Mouse (Mus musculus): Measurements from ENCODE around the gene Gm9964. TPM values are rescaled to one million over a fixed set of nuclear protein-coding genes. Genes with fewer than 3 reads are reported as not detected.

Gm9964 gene
- polyA plus RNA-seq (2012; ENCODE audit: insufficient read depth, low replicate concordance), result not detected in 2 replicates

- peaks cover 61% of the 10 kb centered on the region for H3K4me1 ChIP-seq
- peak within 1 kb of the TSS; percentile 59 for H3K4me3 ChIP-seq (replicated peaks)
- H3K36me3 ChIP-seq (replicated peaks; ENCODE audit: low read length), result no peaks in the 10 kb centered on the region
- no peaks in the 10 kb centered on the region for H3K27me3 ChIP-seq (replicated peaks)
- H3K9me3 ChIP-seq, result no peaks in the 10 kb centered on the region
- no peak for TF ChIP-seq GATA1 (IDR thresholded peaks at IDR 0.05; ENCODE audit: borderline replicate concordance, low read length)
Measured at GRCm38 (mm10) chr11:79296856-79297491, at the start of gene Gm9964. Gm9964 (minus strand) TSS chr11:79296906.

DNA sequence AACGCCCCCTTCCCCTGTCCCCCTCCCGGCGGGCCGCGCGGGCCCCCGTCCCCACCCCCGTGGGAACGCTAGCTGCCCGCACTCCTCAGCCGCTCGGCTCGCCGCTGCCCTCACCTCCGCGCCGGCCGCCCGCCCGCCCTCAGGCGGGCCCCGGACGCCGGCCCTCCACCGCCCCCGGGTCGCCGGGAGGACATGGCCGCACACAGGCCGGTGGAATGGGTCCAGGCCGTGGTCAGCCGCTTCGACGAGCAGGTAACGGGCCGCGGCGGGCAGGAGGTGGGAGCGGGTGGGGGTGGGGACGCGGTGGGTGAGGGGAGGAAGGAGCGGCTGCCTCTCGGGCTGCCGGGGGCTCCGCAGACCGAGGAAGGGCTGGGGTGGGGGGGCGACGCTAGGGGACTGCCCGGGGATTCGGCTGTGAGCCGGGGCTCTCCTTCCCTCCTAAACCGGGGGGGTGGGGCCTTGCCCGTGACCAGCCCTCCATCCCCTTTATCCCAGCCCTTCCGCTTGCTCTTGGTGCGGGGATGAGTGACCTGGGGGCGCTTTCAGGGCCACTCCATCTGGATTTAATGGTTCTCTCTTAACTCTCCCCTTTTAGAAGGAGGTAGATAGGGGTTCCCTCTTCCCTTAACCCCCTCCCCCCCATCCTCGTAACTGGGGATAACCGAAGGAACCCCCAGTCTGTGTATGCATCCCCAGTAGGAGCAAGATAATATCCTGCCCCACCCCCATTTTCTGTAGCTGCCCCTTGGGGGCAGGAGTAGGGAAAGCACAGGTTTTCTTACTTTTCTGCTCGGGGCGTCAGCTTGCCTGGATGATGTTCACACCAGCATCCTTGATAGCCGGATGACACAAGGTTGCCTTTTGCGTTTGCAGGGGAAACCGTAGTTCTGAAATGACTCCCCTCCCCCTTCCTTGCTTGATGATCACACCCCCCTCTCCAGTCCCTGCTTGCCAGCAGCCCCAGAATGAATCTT is 43.4 kb upstream of the Gm9964 start:
- H3K4me1 ChIP-seq, result peaks cover 38% of the 10 kb centered on the region
- TF ChIP-seq FLI1 (IDR thresholded peaks at IDR 0.05; ENCODE audit: low read length), result no peak
- TF ChIP-seq GATA1 (IDR thresholded peaks at IDR 0.05; ENCODE audit: borderline replicate concordance, low read length), result no peak
- peak overlapping the region; percentile 95 for H3K4me3 ChIP-seq (replicated peaks)
- no peaks in the 10 kb centered on the region for H3K36me3 ChIP-seq (replicated peaks; ENCODE audit: low read length)
- peaks cover 5% of the 10 kb centered on the region for H3K27me3 ChIP-seq (replicated peaks)
- H3K9me3 ChIP-seq, result peaks cover 7% of the 10 kb centered on the region

DNA sequence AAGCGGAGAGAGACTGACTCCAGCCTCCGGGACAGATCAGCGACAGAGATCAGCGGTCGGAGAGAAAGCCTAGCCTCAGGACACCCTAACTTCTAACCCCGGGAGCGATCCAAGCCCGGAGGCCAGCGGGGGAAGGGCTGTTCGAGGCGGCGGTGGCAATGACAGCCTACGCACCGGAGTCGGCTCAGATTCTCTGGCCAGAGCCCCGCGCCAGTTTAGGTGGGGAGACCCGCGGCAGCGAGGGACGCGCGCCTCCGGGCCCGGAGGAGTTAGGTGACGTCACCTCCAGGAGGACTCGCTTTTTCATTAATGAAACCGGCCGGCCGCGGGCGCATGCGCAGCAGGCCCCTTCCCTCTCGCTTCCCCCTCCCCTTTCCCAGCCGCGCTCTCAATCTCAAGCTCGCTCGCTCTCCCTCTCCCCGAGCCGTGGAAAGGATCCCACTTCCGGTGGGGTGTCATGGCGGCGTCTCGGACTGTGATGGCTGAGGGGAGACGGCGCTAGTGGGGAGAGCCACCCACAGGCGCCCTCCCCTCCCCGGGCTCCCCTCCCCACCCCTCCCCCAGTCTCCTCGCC is 42.6 kb upstream of the Gm9964 start, which contains the start of gene Nf1:
Nf1 (plus strand) TSS at position 460 of the 574 bp plus-strand sequence.
- TF ChIP-seq FLI1 (IDR thresholded peaks at IDR 0.05; ENCODE audit: low read length) (peak; percentile 22; the same call in 1 of the 2 replicates), GATA1 (IDR thresholded peaks at IDR 0.05; ENCODE audit: borderline replicate concordance, low read length) (no peak)
- H3K27me3 ChIP-seq (replicated peaks), result peaks cover 5% of the 10 kb centered on the region
- H3K36me3 ChIP-seq (replicated peaks; ENCODE audit: low read length), result no peaks in the 10 kb centered on the region
- peaks cover 7% of the 10 kb centered on the region for H3K9me3 ChIP-seq
- peaks cover 40% of the 10 kb centered on the region for H3K4me1 ChIP-seq
- peak within 1 kb of the TSS; percentile 95 for H3K4me3 ChIP-seq (replicated peaks)

GRCm38 (mm10) chr11:79338621-79339020 is 41.9 kb upstream of the Gm9964 start:
- H3K27me3 ChIP-seq (replicated peaks), result peaks cover 11% of the 10 kb centered on the region
- peaks cover 36% of the 10 kb centered on the region for H3K4me1 ChIP-seq
- no peaks in the 10 kb centered on the region for H3K36me3 ChIP-seq (replicated peaks; ENCODE audit: low read length)
- TF ChIP-seq GATA1 (IDR thresholded peaks at IDR 0.05; ENCODE audit: borderline replicate concordance, low read length) (no peak), FLI1 (IDR thresholded peaks at IDR 0.05; ENCODE audit: low read length) (no peak)
- peaks cover 7% of the 10 kb centered on the region for H3K9me3 ChIP-seq
- H3K4me3 ChIP-seq (replicated peaks), result peak overlapping the region; percentile 95

GRCm38 (mm10) chr11:79336722-79337267 is 40.1 kb upstream of the Gm9964 start:
- Histone ChIP-seq H3K9me3 (peaks cover 7% of the 10 kb centered on the region), H3K36me3 (replicated peaks; ENCODE audit: low read length) (no peaks in the 10 kb centered on the region)
- TF ChIP-seq FLI1 (IDR thresholded peaks at IDR 0.05; ENCODE audit: low read length) (no peak), GATA1 (IDR thresholded peaks at IDR 0.05; ENCODE audit: borderline replicate concordance, low read length) (no peak)

GRCm38 (mm10) chr11:79335077-79335476 is 38.4 kb upstream of the Gm9964 start:
- Histone ChIP-seq H3K4me1 (peaks cover 34% of the 10 kb centered on the region), H3K4me3 (replicated peaks) (no peak overlapping the region), H3K9me3 (peaks cover 7% of the 10 kb centered on the region), H3K36me3 (replicated peaks; ENCODE audit: low read length) (no peaks in the 10 kb centered on the region), H3K27me3 (replicated peaks) (peaks cover 42% of the 10 kb centered on the region)
- no peak for TF ChIP-seq GATA1 (IDR thresholded peaks at IDR 0.05; ENCODE audit: borderline replicate concordance, low read length)
- no peak for TF ChIP-seq FLI1 (IDR thresholded peaks at IDR 0.05; ENCODE audit: low read length)

More at GRCm38 (mm10) chr11:79336722-79337267, 40.1 kb upstream of the Gm9964 start:
- no peak overlapping the region for H3K4me3 ChIP-seq (replicated peaks)
- peaks cover 42% of the 10 kb centered on the region for H3K4me1 ChIP-seq
- H3K27me3 ChIP-seq (replicated peaks), result peaks cover 28% of the 10 kb centered on the region

DNA sequence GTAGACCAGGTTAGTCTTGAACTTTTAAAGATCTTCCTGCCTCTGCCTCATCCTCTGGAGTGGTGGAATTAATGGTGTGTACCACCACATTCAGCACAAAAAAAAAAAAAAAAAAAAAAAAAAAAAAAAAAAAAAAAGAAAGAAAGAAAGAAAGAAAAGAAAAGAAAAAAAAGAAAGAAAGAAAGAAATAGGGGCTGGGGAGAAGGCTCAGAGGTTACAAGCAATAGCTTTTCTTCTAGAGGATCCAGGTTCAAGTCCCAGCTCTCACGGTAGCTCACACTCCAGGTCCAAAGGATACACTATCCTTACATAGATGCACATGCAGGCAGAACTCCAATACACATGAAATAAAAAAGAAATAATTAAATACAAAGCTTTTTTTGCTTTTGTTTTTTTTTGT is 32.9 kb upstream of the Gm9964 start:
- H3K9me3 ChIP-seq, result no peaks in the 10 kb centered on the region
- peaks cover 27% of the 10 kb centered on the region for H3K4me1 ChIP-seq
- H3K27me3 ChIP-seq (replicated peaks), result peaks cover 39% of the 10 kb centered on the region
- no peak for TF ChIP-seq FLI1 (IDR thresholded peaks at IDR 0.05; ENCODE audit: low read length)
- no peak for TF ChIP-seq GATA1 (IDR thresholded peaks at IDR 0.05; ENCODE audit: borderline replicate concordance, low read length)
- no peaks in the 10 kb centered on the region for H3K36me3 ChIP-seq (replicated peaks; ENCODE audit: low read length)
- H3K4me3 ChIP-seq (replicated peaks), result no peak overlapping the region

GRCm38 (mm10) chr11:79328060-79328459 is 31.4 kb upstream of the Gm9964 start:
- TF ChIP-seq GATA1 (IDR thresholded peaks at IDR 0.05; ENCODE audit: borderline replicate concordance, low read length) (no peak), FLI1 (IDR thresholded peaks at IDR 0.05; ENCODE audit: low read length) (no peak)
- Histone ChIP-seq H3K9me3 (no peaks in the 10 kb centered on the region), H3K36me3 (replicated peaks; ENCODE audit: low read length) (no peaks in the 10 kb centered on the region), H3K4me3 (replicated peaks) (no peak overlapping the region), H3K27me3 (replicated peaks) (peaks cover 35% of the 10 kb centered on the region), H3K4me1 (peaks cover 27% of the 10 kb centered on the region)

- TF ChIP-seq GATA1 (IDR thresholded peaks at IDR 0.05; ENCODE audit: borderline replicate concordance, low read length) (no peak), FLI1 (IDR thresholded peaks at IDR 0.05; ENCODE audit: low read length) (no peak)
- H3K9me3 ChIP-seq, result no peaks in the 10 kb centered on the region
- H3K36me3 ChIP-seq (replicated peaks; ENCODE audit: low read length), result no peaks in the 10 kb centered on the region
- H3K27me3 ChIP-seq (replicated peaks), result peaks cover 26% of the 10 kb centered on the region
- no peak overlapping the region for H3K4me3 ChIP-seq (replicated peaks)
- peaks cover 21% of the 10 kb centered on the region for H3K4me1 ChIP-seq
Measured at GRCm38 (mm10) chr11:79327106-79327505, 30.4 kb upstream of the Gm9964 start.

Measured in megakaryocyte, embryonic 14.5 days (primary cell).